Mouse (Mus musculus) stomach, postnatal 0 days (tissue): ENCODE measurements at regions not wholly inside any gene's neighbourhood (a gene's known extent, or its start where the extent isn't known, plus 50 kb on each side); places are given as distances from the start of the nearest gene placed in this dataset.

Source experiments
- CTCF ChIP-seq: IDR thresholded peaks from 2 replicates; pipeline ENCODE4 v1.5.1; 2016; ENCODE audit warnings: antibody characterized with exemption, low read depth, mild to moderate bottlenecking, moderate library complexity
- EP300 ChIP-seq: optimal IDR thresholded peaks from 2 replicates; pipeline ENCODE3; 2016; ENCODE audit warnings: antibody characterized with exemption

DNA sequence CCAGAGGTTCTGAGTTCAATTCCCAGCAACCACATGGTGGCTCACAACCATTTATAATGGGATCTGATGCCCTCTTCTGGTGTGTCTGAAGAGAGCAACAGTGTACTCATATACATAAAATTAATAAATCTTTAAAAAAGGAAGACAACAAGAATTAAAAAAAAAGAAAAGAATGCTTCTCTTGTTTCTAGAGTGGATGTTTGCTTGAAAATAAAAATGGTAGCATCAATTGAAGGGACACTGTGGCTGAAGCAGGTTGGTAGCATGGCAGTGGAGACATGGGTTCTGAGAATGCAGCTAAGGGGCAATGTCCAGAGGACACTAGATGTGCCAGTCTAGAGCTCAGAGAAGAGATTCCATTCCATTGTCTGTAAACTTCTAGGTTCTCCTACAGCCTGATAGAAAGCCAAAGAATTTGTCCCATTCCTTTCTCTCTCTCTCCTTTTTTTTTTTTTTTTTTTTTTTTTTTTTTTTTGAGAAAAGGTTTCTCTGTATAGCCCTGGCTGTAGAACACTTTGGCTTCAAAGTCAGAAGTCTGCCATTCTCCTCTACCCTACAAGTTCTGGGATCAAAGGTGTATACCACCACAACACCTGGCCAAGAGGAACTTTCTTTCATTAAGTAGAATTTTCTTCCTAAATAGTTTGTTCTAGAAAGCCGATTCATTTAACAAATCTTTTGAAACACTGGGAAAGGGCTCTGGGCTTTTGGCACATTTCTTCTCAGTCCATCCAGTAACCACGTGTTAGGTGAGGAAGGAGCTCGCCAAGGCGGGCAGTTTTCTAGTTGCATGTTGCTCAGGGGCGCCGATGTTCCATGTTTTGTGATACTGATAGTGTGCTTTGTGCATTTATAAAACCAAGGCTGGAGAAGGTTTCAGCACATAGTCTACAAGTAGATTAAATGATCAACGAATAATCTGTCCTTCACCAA, 158.1 kb downstream of the Qrsl1 start:
- TF ChIP-seq EP300 (no peak), CTCF (no peak)
